Mouse (Mus musculus) small intestine, adult 2 months (tissue): ENCODE measurements around the gene Pard6b.

Experiments used
- CTCF ChIP-seq: fragments of 200-500 bp; IDR thresholded peaks from 2 replicates; pipeline ENCODE4 v1.5.1; 2012; ENCODE audit warnings: low read depth, mild to moderate bottlenecking, control low read depth, inconsistent platforms, low read length, moderate library complexity, mixed read lengths; ENCODE audit not compliant: insufficient replicate concordance, insufficient read length; ENCODE audit errors: extremely low read depth
- POLR2A ChIP-seq: fragments of 200-500 bp; IDR thresholded peaks from 2 replicates; pipeline ENCODE4 v1.6.1; 2012; ENCODE audit warnings: low read depth, mild to moderate bottlenecking, control low read depth, inconsistent platforms, low read length, moderate library complexity

- TF ChIP-seq CTCF, result no peak
- TF ChIP-seq POLR2A, result no peak
These were observed 21.5 kb upstream of the Pard6b start for GRCm38 (mm10) chr2:168059200-168059790.
